Mouse (Mus musculus): ENCODE data around the gene Hist1h3g. TPM values are rescaled to one million over a fixed set of nuclear protein-coding genes. Genes with fewer than 3 reads are reported as not detected.

The Hist1h3g gene
- polyA plus RNA-seq, 1 experiment from 2014 or later = 11.6 TPM

- Histone ChIP-seq H3K9me3 (replicated peaks) (no peaks in the 10 kb centered on the region), H3K4me2 (peak overlapping the region; percentile 37), H3K9ac (no peak overlapping the region), H3K27ac (no peak overlapping the region), H3K4me1 (peaks cover 21% of the 10 kb centered on the region; the same call in 1 of the 2 replicates), H3K27me3 (no peaks in the 10 kb centered on the region), H3K4me3 (0 out of 2 replicates have a peak overlapping the region, but pooled peaks have one; percentile 1), H3K36me3 (ENCODE audit: poor library complexity, severe bottlenecking) (no peaks in the 10 kb centered on the region)
- no peak for ATAC-seq
- 20% methylated on average over 5 of the region's 5 CpGs for WGBS
These were observed 33.7 kb upstream of the Hist1h3g start for GRCm38 (mm10) chr13:23501511-23501910.

DNA sequence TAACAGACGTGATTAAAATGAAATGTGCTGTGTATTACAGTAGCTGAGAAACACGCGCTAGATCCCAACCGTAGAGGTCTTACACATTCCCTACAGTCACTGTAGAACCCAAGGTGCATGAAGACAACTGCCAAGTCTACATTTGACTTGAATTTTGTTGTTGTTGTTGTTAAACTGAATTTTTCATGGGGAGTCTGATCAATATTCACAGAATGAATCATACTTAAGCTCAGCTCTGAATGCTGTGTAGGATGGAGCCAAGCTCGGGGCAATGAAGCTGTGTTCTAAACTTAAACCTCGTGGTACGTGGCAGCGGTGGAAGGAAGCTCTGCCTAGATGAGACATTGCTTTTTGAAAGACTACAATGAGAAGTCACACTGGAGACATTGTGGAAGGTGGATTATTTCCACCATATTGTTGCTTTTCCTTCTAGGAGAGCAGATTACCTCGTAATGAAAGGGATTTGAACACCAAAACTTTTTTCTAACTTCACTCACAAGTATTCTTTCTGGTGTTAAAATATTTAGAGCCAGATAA is 33.1 kb upstream of the Hist1h3g start:
- H3K9ac ChIP-seq = no peak overlapping the region
- no peak overlapping the region for H3K4me3 ChIP-seq
- H3K27me3 ChIP-seq = no peaks in the 10 kb centered on the region
- H3K9me3 ChIP-seq (replicated peaks) = no peaks in the 10 kb centered on the region
- ATAC-seq = no peak
- 31% methylated on average over 9 of the region's 9 CpGs for WGBS
- peak overlapping the region; percentile 37; the same call in 1 of the 2 replicates for H3K4me2 ChIP-seq
- peaks cover 21% of the 10 kb centered on the region; the same call in 1 of the 2 replicates for H3K4me1 ChIP-seq
- H3K36me3 ChIP-seq (ENCODE audit: poor library complexity, severe bottlenecking) = no peaks in the 10 kb centered on the region
- H3K27ac ChIP-seq = no peak overlapping the region

DNA sequence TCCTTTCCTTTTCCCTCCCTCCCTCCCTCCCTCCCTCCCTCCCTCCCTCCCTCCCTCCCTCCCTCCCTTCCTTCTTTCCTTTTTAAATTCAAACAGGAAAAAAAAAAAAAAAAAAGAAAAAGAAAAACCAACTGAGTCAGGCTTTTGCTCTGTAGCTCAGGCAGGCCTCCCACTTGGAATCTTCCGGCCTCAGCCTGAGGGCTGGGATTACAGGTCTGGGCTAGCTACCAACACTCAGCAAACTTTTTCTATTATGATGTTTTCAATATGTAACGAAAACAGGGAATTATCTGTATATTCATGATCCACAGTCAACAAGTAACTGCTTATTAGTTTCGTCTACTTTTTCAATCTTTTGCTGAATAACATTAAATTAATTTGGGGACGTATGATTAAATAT is 32.3 kb upstream of the Hist1h3g start:
- Histone ChIP-seq H3K4me3 (no peak overlapping the region), H3K9me3 (replicated peaks) (no peaks in the 10 kb centered on the region), H3K27me3 (no peaks in the 10 kb centered on the region), H3K27ac (no peak overlapping the region), H3K4me2 (no peak overlapping the region), H3K4me1 (peaks cover 21% of the 10 kb centered on the region; the same call in 1 of the 2 replicates), H3K36me3 (ENCODE audit: poor library complexity, severe bottlenecking) (no peaks in the 10 kb centered on the region), H3K9ac (no peak overlapping the region)
- no peak for ATAC-seq
- WGBS = 32% methylated on average over 4 of the region's 4 CpGs

DNA sequence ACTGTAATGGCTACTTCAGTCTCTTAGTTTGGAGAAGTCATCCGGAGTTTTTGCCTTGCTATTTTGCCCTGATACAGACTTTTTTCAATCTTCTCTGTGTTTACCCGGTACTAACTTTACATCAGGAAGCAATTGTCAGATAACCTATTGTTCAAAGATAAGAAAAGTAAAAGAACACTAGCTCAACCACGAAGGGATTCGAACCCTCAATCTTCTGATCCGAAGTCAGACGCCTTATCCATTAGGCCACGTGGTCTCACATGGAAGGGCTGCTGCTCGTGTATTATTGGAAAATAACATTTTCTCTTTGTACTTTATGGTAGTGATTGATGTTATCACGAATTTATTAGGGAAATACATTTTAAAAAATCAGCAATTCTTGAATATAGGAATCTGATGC is 31.4 kb upstream of the Hist1h3g start:
- Histone ChIP-seq H3K4me1 (peaks cover 14% of the 10 kb centered on the region; the same call in 1 of the 2 replicates), H3K36me3 (ENCODE audit: poor library complexity, severe bottlenecking) (no peaks in the 10 kb centered on the region), H3K9ac (no peak overlapping the region), H3K27ac (no peak overlapping the region), H3K4me2 (no peak overlapping the region), H3K9me3 (replicated peaks) (no peaks in the 10 kb centered on the region), H3K27me3 (no peaks in the 10 kb centered on the region), H3K4me3 (no peak overlapping the region)
- 0 out of 2 replicates have a peak, but pooled peaks have one; percentile 39 for ATAC-seq
- 2% methylated on average over 9 of the region's 9 CpGs for WGBS

GRCm38 (mm10) chr13:23505662-23506345 is 29.4 kb upstream of the Hist1h3g start:
- Histone ChIP-seq H3K27ac (no peak overlapping the region), H3K9me3 (replicated peaks) (no peaks in the 10 kb centered on the region), H3K36me3 (ENCODE audit: poor library complexity, severe bottlenecking) (no peaks in the 10 kb centered on the region), H3K4me3 (peak overlapping the region; percentile 23), H3K27me3 (no peaks in the 10 kb centered on the region), H3K4me1 (peaks cover 10% of the 10 kb centered on the region; the same call in 1 of the 2 replicates), H3K9ac (no peak overlapping the region), H3K4me2 (peak overlapping the region; percentile 51)
- 3% methylated on average over 14 of the region's 14 CpGs for WGBS
- no peak for ATAC-seq

GRCm38 (mm10) chr13:23506351-23506750 is 28.9 kb upstream of the Hist1h3g start:
- Histone ChIP-seq H3K9me3 (replicated peaks) (no peaks in the 10 kb centered on the region), H3K4me1 (peaks cover 10% of the 10 kb centered on the region; the same call in 1 of the 2 replicates), H3K9ac (no peak overlapping the region), H3K4me3 (peak overlapping the region; percentile 23; the same call in 1 of the 2 replicates), H3K36me3 (ENCODE audit: poor library complexity, severe bottlenecking) (no peaks in the 10 kb centered on the region), H3K4me2 (peak overlapping the region; percentile 51), H3K27me3 (no peaks in the 10 kb centered on the region), H3K27ac (no peak overlapping the region)
- no peak for ATAC-seq
- 4% methylated on average over 13 of the region's 13 CpGs for WGBS

GRCm38 (mm10) chr13:23506819-23507515 is 28.3 kb upstream of the Hist1h3g start:
- ATAC-seq = no peak
- H3K4me3 ChIP-seq = no peak overlapping the region
- peak overlapping the region; percentile 51; the same call in 1 of the 2 replicates for H3K4me2 ChIP-seq

GRCm38 (mm10) chr13:23510127-23510526 is 25.1 kb upstream of the Hist1h3g start:
- no peaks in the 10 kb centered on the region for H3K27me3 ChIP-seq
- 43% methylated on average over 1 of the region's 1 CpGs for WGBS
- H3K9me3 ChIP-seq (replicated peaks) = no peaks in the 10 kb centered on the region
- H3K36me3 ChIP-seq (ENCODE audit: poor library complexity, severe bottlenecking) = no peaks in the 10 kb centered on the region
- no peak for ATAC-seq
- H3K27ac ChIP-seq = no peak overlapping the region
- H3K4me3 ChIP-seq = no peak overlapping the region
- H3K4me2 ChIP-seq = no peak overlapping the region
- peaks cover 9% of the 10 kb centered on the region; the same call in 1 of the 2 replicates for H3K4me1 ChIP-seq
- no peak overlapping the region for H3K9ac ChIP-seq

More at GRCm38 (mm10) chr13:23506819-23507515, 28.3 kb upstream of the Hist1h3g start:
- H3K9ac ChIP-seq = no peak overlapping the region
- H3K4me1 ChIP-seq = peaks cover 10% of the 10 kb centered on the region; the same call in 1 of the 2 replicates
- no peaks in the 10 kb centered on the region for H3K36me3 ChIP-seq (ENCODE audit: poor library complexity, severe bottlenecking)
- H3K27ac ChIP-seq = no peak overlapping the region
- H3K9me3 ChIP-seq (replicated peaks) = no peaks in the 10 kb centered on the region
- no peaks in the 10 kb centered on the region for H3K27me3 ChIP-seq
- WGBS = 19% methylated on average over 14 of the region's 14 CpGs

DNA sequence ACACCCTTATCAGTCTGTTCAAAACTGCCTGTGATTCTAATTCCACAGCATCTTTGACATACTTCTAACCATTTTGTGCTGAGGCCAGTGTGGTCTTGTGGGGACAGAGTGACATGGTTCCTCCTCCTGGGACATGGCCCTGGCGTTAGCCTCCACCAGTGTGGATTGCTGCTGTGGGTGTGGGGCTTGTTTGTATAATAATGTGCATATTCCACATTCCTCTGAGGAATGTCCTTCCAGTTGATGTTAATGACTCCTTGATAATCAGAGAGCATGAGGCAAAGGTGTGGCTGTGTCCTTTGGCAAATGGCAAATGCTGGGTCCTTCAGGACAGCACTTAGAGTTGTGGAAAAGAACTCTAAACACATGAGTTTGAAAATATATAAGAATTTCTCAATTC is 21.7 kb upstream of the Hist1h3g start:
- Histone ChIP-seq H3K4me3 (no peak overlapping the region), H3K9me3 (replicated peaks) (no peaks in the 10 kb centered on the region), H3K4me2 (no peak overlapping the region), H3K36me3 (ENCODE audit: poor library complexity, severe bottlenecking) (no peaks in the 10 kb centered on the region), H3K27me3 (no peaks in the 10 kb centered on the region), H3K9ac (no peak overlapping the region), H3K27ac (no peak overlapping the region), H3K4me1 (0 out of 2 replicates have a peak, but pooled peaks cover 4% of the 10 kb centered on the region)
- WGBS = 78% methylated on average over 1 of the region's 1 CpGs
- no peak for ATAC-seq

DNA sequence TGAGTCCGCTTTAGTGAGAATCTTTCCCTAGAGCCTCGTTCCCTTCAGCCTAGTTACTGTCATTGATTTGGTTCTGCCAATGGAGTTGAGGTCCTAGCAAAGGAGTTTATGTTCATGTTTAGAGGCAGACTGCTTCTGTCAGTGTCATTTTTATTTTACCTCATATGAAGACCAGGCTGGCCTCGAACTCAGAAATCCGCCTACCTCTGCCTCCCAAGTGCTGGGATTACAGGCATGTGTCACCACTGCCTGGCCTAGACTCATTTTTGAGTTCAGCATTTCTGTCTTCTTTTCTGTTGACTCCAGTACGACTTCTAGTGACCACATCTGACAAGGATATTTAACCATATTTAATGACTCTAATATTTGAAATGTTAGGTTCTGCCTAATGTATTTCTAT is 19.9 kb upstream of the Hist1h3g start:
- Histone ChIP-seq H3K4me2 (no peak overlapping the region), H3K9me3 (replicated peaks) (no peaks in the 10 kb centered on the region), H3K27me3 (no peaks in the 10 kb centered on the region), H3K9ac (no peak overlapping the region), H3K4me3 (no peak overlapping the region), H3K27ac (no peak overlapping the region), H3K36me3 (ENCODE audit: poor library complexity, severe bottlenecking) (no peaks in the 10 kb centered on the region), H3K4me1 (peaks cover 10% of the 10 kb centered on the region; the same call in 1 of the 2 replicates)
- ATAC-seq = no peak
- WGBS = 77% methylated on average over 5 of the region's 5 CpGs

DNA sequence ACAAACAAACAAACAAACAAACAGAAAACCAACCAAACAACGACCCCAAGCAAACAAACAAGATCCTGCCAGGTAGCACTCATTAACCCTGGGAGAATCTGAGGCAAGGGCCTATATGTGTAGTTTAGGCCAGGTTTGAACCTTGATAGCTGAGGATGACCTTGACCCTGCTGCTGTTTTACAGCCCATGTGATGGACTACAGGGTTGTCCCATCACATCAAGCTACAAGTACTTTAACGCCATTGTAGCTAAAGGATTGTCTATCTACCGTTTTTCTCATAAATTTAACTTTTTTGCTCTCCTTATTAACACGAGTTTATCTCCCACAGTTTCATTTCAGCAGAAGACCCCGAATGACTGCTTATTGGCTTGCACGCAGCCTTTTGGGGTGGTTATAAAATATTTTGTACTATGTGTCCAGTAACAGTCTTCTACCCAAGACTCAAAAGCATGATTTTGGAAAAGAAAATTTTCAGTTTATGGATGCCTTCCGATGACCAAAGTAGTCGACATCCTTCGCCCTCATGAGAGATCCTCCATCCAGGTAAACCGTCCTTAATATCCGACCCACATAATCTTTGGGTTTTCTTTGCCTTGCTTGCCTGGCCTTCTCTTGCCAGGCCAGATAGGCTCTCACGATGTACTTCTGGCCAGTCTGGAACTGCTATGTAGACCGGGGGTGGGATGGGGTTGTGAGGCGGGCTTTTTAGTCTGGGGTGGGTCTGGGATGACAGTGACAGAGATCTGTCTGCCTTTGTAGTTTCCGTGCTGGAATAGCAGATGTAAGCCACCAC is 19.2 kb upstream of the Hist1h3g start:
- Histone ChIP-seq H3K4me1 (peaks cover 10% of the 10 kb centered on the region; the same call in 1 of the 2 replicates), H3K27me3 (no peaks in the 10 kb centered on the region), H3K27ac (no peak overlapping the region), H3K4me3 (peak overlapping the region; percentile 50), H3K9me3 (replicated peaks) (no peaks in the 10 kb centered on the region), H3K9ac (peak overlapping the region; percentile 57), H3K4me2 (peak overlapping the region; percentile 60), H3K36me3 (ENCODE audit: poor library complexity, severe bottlenecking) (no peaks in the 10 kb centered on the region)
- WGBS = 52% methylated on average over 15 of the region's 15 CpGs
- ATAC-seq = no peak
